Mouse (Mus musculus): ENCODE measurements around the gene Ppp1r1a. TPM values are rescaled to one million over a fixed set of nuclear protein-coding genes. Genes with fewer than 3 reads are reported as not detected.

Gene Ppp1r1a
- polyA plus RNA-seq, 1 experiment from 2014 or later = 110 TPM

- WGBS = 69% methylated on average over 1 of the region's 1 CpGs
- peaks cover 13% of the 10 kb centered on the region for H3K4me1 ChIP-seq (ENCODE audit: control insufficient read depth, insufficient read depth, low read length)
- H3K4me2 ChIP-seq (ENCODE audit: low read length) = no peak overlapping the region
- DNase-seq (no peak), ATAC-seq (ENCODE audit: low FRiP score, low TSS enrichment) (no peak)
- no peak overlapping the region for H3K9ac ChIP-seq (replicated peaks; ENCODE audit: low read length)
- no peaks in the 10 kb centered on the region for H3K36me3 ChIP-seq (ENCODE audit: control insufficient read depth, insufficient read depth, low read length)
- no peaks in the 10 kb centered on the region for H3K9me3 ChIP-seq (ENCODE audit: control insufficient read depth, low read length)
- H3K27me3 ChIP-seq (ENCODE audit: control insufficient read depth, insufficient read depth, low read length) = no peaks in the 10 kb centered on the region
- no peak overlapping the region for H3K4me3 ChIP-seq (replicated peaks; ENCODE audit: low read depth, low read length)
- no peak overlapping the region for H3K27ac ChIP-seq (replicated peaks; ENCODE audit: low read depth, low read length)
Observed at GRCm38 (mm10) chr15:103486658-103487057, 51.1 kb downstream of the Ppp1r1a start.

GRCm38 (mm10) chr15:103485106-103485505 is 52.7 kb downstream of the Ppp1r1a start:
- Histone ChIP-seq H3K4me3 (replicated peaks; ENCODE audit: low read depth, low read length) (no peak overlapping the region), H3K36me3 (ENCODE audit: control insufficient read depth, insufficient read depth, low read length) (no peaks in the 10 kb centered on the region), H3K27ac (replicated peaks; ENCODE audit: low read depth, low read length) (peak overlapping the region; percentile 66), H3K4me1 (ENCODE audit: control insufficient read depth, insufficient read depth, low read length) (peaks cover 13% of the 10 kb centered on the region), H3K9me3 (ENCODE audit: control insufficient read depth, low read length) (no peaks in the 10 kb centered on the region), H3K27me3 (ENCODE audit: control insufficient read depth, insufficient read depth, low read length) (no peaks in the 10 kb centered on the region), H3K9ac (replicated peaks; ENCODE audit: low read length) (no peak overlapping the region), H3K4me2 (ENCODE audit: low read length) (no peak overlapping the region)
- ATAC-seq (ENCODE audit: low FRiP score, low TSS enrichment) = no peak
- WGBS = 28% methylated on average over 3 of the region's 3 CpGs
- DNase-seq = peak; percentile 65

- Histone ChIP-seq H3K4me2 (ENCODE audit: low read length) (no peak overlapping the region), H3K27ac (replicated peaks; ENCODE audit: low read depth, low read length) (peak overlapping the region; percentile 66), H3K36me3 (ENCODE audit: control insufficient read depth, insufficient read depth, low read length) (no peaks in the 10 kb centered on the region), H3K9me3 (ENCODE audit: control insufficient read depth, low read length) (no peaks in the 10 kb centered on the region), H3K9ac (replicated peaks; ENCODE audit: low read length) (no peak overlapping the region), H3K4me3 (replicated peaks; ENCODE audit: low read depth, low read length) (no peak overlapping the region), H3K4me1 (ENCODE audit: control insufficient read depth, insufficient read depth, low read length) (peaks cover 13% of the 10 kb centered on the region), H3K27me3 (ENCODE audit: control insufficient read depth, insufficient read depth, low read length) (no peaks in the 10 kb centered on the region)
- ATAC-seq (ENCODE audit: low FRiP score, low TSS enrichment) (no peak), DNase-seq (peak; percentile 49)
- 21% methylated on average over 2 of the region's 2 CpGs for WGBS
Observed at GRCm38 (mm10) chr15:103484490-103484889, 53.3 kb downstream of the Ppp1r1a start.

- H3K9me3 ChIP-seq (ENCODE audit: control insufficient read depth, low read length) = no peaks in the 10 kb centered on the region
- no peak; the same call in 1 of the 2 replicates for ATAC-seq (ENCODE audit: low FRiP score, low TSS enrichment)
- DNase-seq = peak; percentile 89
- H3K4me1 ChIP-seq (ENCODE audit: control insufficient read depth, insufficient read depth, low read length) = peaks cover 13% of the 10 kb centered on the region
- no peak overlapping the region for H3K27ac ChIP-seq (replicated peaks; ENCODE audit: low read depth, low read length)
- H3K36me3 ChIP-seq (ENCODE audit: control insufficient read depth, insufficient read depth, low read length) = no peaks in the 10 kb centered on the region
- H3K4me3 ChIP-seq (replicated peaks; ENCODE audit: low read depth, low read length) = no peak overlapping the region
- no peaks in the 10 kb centered on the region for H3K27me3 ChIP-seq (ENCODE audit: control insufficient read depth, insufficient read depth, low read length)
- no peak overlapping the region for H3K4me2 ChIP-seq (ENCODE audit: low read length)
- no peak overlapping the region for H3K9ac ChIP-seq (replicated peaks; ENCODE audit: low read length)
- WGBS = 0% methylated on average over 1 of the region's 1 CpGs
Observed at GRCm38 (mm10) chr15:103482488-103482887, 55.3 kb downstream of the Ppp1r1a start.

Other genes starting within 250 kb of the Ppp1r1a start
- gene Gpr84, start 227.4 kb downstream of the Ppp1r1a start, polyA plus RNA-seq (2014; fragmentation: Nextera tagmentation; extraction: Ambion mirVana) = 0.16 and 0.26 TPM in 2 replicates
- 18.3 and 20.9 TPM in 2 replicates for gene Zfp385a, start 197.9 kb downstream of the Ppp1r1a start, polyA plus RNA-seq (2014; fragmentation: Nextera tagmentation; extraction: Ambion mirVana)
- 3.5 and 6.4 TPM in 2 replicates for gene Itga5, start 171.2 kb downstream of the Ppp1r1a start, polyA plus RNA-seq (2014; fragmentation: Nextera tagmentation; extraction: Ambion mirVana)
- 0.33 TPM in 1 of 2 replicates, not detected in the other for gene Gtsf1, start 107.5 kb downstream of the Ppp1r1a start, polyA plus RNA-seq (2014; fragmentation: Nextera tagmentation; extraction: Ambion mirVana)
- gene Gtsf2, start 89.5 kb downstream of the Ppp1r1a start, polyA plus RNA-seq (2014; fragmentation: Nextera tagmentation; extraction: Ambion mirVana) = 0.43 TPM in 1 of 2 replicates, not detected in the other
- gene Nckap1l, start 84.2 kb downstream of the Ppp1r1a start, polyA plus RNA-seq (2014; fragmentation: Nextera tagmentation; extraction: Ambion mirVana) = 1.0 and 2.4 TPM in 2 replicates
- gene Pde1b, start 35.0 kb downstream of the Ppp1r1a start, polyA plus RNA-seq (2014; fragmentation: Nextera tagmentation; extraction: Ambion mirVana) = 81.6 and 90.8 TPM in 2 replicates
- gene Glycam1, start 27.1 kb upstream of the Ppp1r1a start, polyA plus RNA-seq (2014; fragmentation: Nextera tagmentation; extraction: Ambion mirVana) = not detected in 2 replicates
- gene Mucl1, start 217.5 kb upstream of the Ppp1r1a start, polyA plus RNA-seq (2014; fragmentation: Nextera tagmentation; extraction: Ambion mirVana) = not detected in 2 replicates